Mouse (Mus musculus) ovary, postnatal 10 days (tissue): ENCODE measurements around the gene Ttc38.

Experiments
- DNase-seq: peaks from one replicate; pipeline ENCODE4 v3.0.0; 2022; ENCODE audit warnings: low spot score

Gene Ttc38

GRCm38 (mm10) chr15:85896284-85896683, 64.2 kb downstream of the Ttc38 start:
- peak; percentile 71 for DNase-seq

- DNase-seq = no peak
Measured at GRCm38 (mm10) chr15:85897113-85897512, 65.0 kb downstream of the Ttc38 start.

GRCm38 (mm10) chr15:85899396-85899795, 67.3 kb downstream of the Ttc38 start:
- DNase-seq = no peak

- DNase-seq = no peak
Measured at GRCm38 (mm10) chr15:85900318-85900717, 68.2 kb downstream of the Ttc38 start.

- no peak for DNase-seq
Measured at GRCm38 (mm10) chr15:85900801-85901200, 68.7 kb downstream of the Ttc38 start.

- DNase-seq = no peak
Measured at GRCm38 (mm10) chr15:85902505-85902904, 70.4 kb downstream of the Ttc38 start.

GRCm38 (mm10) chr15:85903826-85904225, 71.7 kb downstream of the Ttc38 start:
- DNase-seq = no peak
